Mouse (Mus musculus) CH12.LX (cell line): ENCODE results near the gene Kdm4d.

Experiments used
- CHD1 ChIP-seq: IDR thresholded peaks from 2 replicates; pipeline ENCODE4 v1.6.1; 2012; ENCODE audit warnings: low read depth, low read length, improper control_type of control experiment, inconsistent platforms
- CHD2 ChIP-seq: IDR thresholded peaks from 2 replicates; pipeline ENCODE4 v1.6.1; 2011; ENCODE audit warnings: low read length, improper control_type of control experiment
- CTCF ChIP-seq, 2 experiments: IDR thresholded peaks in 1 of 2; conservative IDR thresholded peaks in 1 of 2; 2 replicates each; pipeline ENCODE4 v1.5.1; 2011 to 2012; ENCODE audit warnings: low read depth in 2 of 2, low read length in 2 of 2, improper control_type of control experiment in 1 of 2, inconsistent platforms in 1 of 2, mild to moderate bottlenecking in 1 of 2, moderate library complexity in 1 of 2
- E2F4 ChIP-seq: IDR thresholded peaks from 2 replicates; pipeline ENCODE4 v1.6.1; 2011; ENCODE audit warnings: low read depth, low read length, improper control_type of control experiment; ENCODE audit not compliant: insufficient replicate concordance
- MAX ChIP-seq: IDR thresholded peaks from 2 replicates; pipeline ENCODE4 v1.6.1; 2011; ENCODE audit warnings: low read length, improper control_type of control experiment
- MYC ChIP-seq: IDR thresholded peaks from 2 replicates; pipeline ENCODE4 v1.6.1; 2011; ENCODE audit warnings: low read depth, mild to moderate bottlenecking, improper control_type of control experiment, low read length
- NELFE ChIP-seq: IDR thresholded peaks from 2 replicates; pipeline ENCODE4 v1.6.1; 2011; ENCODE audit warnings: low read depth, low read length, improper control_type of control experiment
- POLR2A ChIP-seq: IDR thresholded peaks from 2 replicates; pipeline ENCODE4 v1.6.1; 2011; ENCODE audit warnings: low read depth, mild to moderate bottlenecking, improper control_type of control experiment, low read length
- TBP ChIP-seq: conservative IDR thresholded peaks from 2 replicates; pipeline ENCODE4 v1.6.1; 2011; ENCODE audit warnings: low read depth, low read length, improper control_type of control experiment
- TCF12 ChIP-seq: IDR thresholded peaks from 2 replicates; pipeline ENCODE4 v1.6.1; 2014; ENCODE audit warnings: low read depth, mild to moderate bottlenecking, inconsistent platforms, low read length, improper control_type of control experiment
- USF1 ChIP-seq: IDR thresholded peaks from 2 replicates; pipeline ENCODE4 v1.6.1; 2014; ENCODE audit warnings: low read depth, mild to moderate bottlenecking, inconsistent platforms, low read length, improper control_type of control experiment
- ZC3H11A ChIP-seq: IDR thresholded peaks from 2 replicates; pipeline ENCODE4 v1.6.1; 2012; ENCODE audit warnings: low read depth, mild to moderate bottlenecking, inconsistent platforms, low read length, improper control_type of control experiment
- ZMIZ1 ChIP-seq: IDR thresholded peaks from 2 replicates; pipeline ENCODE4 v1.6.1; 2012; ENCODE audit warnings: low read depth, mild to moderate bottlenecking, inconsistent platforms, low read length, improper control_type of control experiment

DNA sequence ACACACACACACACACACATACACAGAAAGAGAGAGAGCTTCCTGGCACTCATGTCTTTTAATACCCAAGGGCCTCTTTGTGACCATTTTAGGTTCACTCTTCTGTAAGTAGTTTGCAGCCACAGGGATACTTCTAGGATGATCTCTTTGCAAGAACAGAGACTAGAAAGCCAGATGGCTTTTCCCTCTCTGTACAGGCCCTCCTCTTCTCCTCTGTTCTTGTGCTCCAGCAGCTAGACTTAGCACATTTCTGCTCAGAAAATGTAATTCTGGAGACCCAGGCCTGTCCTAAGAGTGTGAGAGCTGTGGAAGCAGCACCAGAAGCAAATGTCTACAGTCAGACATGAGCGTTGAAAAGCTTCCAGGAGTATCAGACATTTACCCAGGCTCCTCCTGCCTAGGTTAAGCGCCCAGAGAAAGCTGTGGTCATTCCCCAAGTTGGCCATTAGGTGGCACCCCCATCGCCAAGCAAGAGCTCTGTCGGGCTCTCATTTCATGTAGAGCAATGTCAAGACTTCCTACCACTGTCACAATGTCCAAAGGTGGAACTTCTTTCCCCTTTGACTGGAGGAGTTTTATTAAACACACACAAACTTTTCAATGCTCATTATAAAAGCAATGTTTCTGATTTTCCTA is 23.2 kb upstream of the Kdm4d start:
- TF ChIP-seq CTCF (conservative IDR thresholded peaks at IDR 0.05 in 1 of 2, IDR thresholded peaks at IDR 0.05 in 1 of 2; ENCODE audit: low read depth in 2 of 2, low read length in 2 of 2) (peak; percentile 69 to 91; a peak in 3 of 4 replicates), USF1 (no peak), ZMIZ1 (no peak), CHD1 (no peak), CHD2 (no peak), TCF12 (peak; percentile 18; the same call in 1 of the 2 replicates), MAX (no peak), POLR2A (no peak), E2F4 (no peak), MYC (no peak), TBP (no peak), NELFE (no peak), ZC3H11A (peak; percentile 72)
